Mouse (Mus musculus): ENCODE data around the gene Nat8f3. TPM values are rescaled to one million over a fixed set of nuclear protein-coding genes. Genes with fewer than 3 reads are reported as not detected.
A peak's percentile ranks its signal among the peaks of the same experiment; 100 is the strongest.
"Not testable (repeated sequence)": the region's sequence is repeated elsewhere in the genome, so short reads cannot be mapped to it uniquely, and the experiment has no call there.

Gene Nat8f3
- 0.67 TPM in 1 of 2 replicates, not detected in the other for polyA plus RNA-seq (2012; ENCODE audit: insufficient read depth, insufficient read length, missing spikeins)

- H3K4me3 ChIP-seq (ENCODE audit: insufficient read depth, low read depth, low read length); H3K27ac ChIP-seq (replicated peaks; ENCODE audit: low read depth, low read length); H3K4me1 ChIP-seq (ENCODE audit: control insufficient read depth, insufficient read depth, insufficient read length, low read length): not testable (repeated sequence)
Observed at GRCm38 (mm10) chr6:85765532-85765931, at the start of gene Nat8f3. Gene Nat8f3, minus strand, starts transcription at chr6:85765754.

DNA sequence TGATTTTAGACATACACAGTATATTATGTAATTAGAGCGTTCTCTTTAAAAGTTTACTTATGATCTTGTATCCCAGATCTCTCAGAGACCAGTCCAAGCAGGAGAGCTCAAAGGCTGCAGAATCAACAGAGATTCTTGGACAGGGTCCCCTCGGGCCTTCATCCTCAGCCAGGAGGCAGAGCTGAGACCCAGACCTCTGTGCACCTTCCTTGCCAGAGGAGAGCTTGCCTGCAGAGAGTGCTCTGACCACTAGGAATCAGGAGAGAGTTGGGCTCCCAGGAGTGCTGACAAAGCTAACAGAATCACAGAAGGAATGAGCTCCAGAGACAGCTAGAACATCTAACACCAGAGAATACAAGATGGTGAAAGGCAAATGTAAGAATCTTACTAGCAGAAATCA, 47.8 kb upstream of the Nat8f3 start:
- no peak overlapping the region for H3K4me3 ChIP-seq (ENCODE audit: insufficient read depth, low read depth, low read length)
- no peaks in the 10 kb centered on the region for H3K4me1 ChIP-seq (ENCODE audit: control insufficient read depth, insufficient read depth, insufficient read length, low read length)
- no peak overlapping the region for H3K27ac ChIP-seq (replicated peaks; ENCODE audit: low read depth, low read length)

GRCm38 (mm10) chr6:85810942-85811537, 45.5 kb upstream of the Nat8f3 start:
- not testable (repeated sequence) for H3K4me3 ChIP-seq (ENCODE audit: insufficient read depth, low read depth, low read length); H3K4me1 ChIP-seq (ENCODE audit: control insufficient read depth, insufficient read depth, insufficient read length, low read length); H3K27ac ChIP-seq (replicated peaks; ENCODE audit: low read depth, low read length)

GRCm38 (mm10) chr6:85810514-85810913, 45.0 kb upstream of the Nat8f3 start:
- H3K4me1 ChIP-seq (ENCODE audit: control insufficient read depth, insufficient read depth, insufficient read length, low read length); H3K4me3 ChIP-seq (ENCODE audit: insufficient read depth, low read depth, low read length); H3K27ac ChIP-seq (replicated peaks; ENCODE audit: low read depth, low read length): not testable (repeated sequence)

GRCm38 (mm10) chr6:85809784-85810183, 44.2 kb upstream of the Nat8f3 start:
- not testable (repeated sequence) for H3K4me3 ChIP-seq (ENCODE audit: insufficient read depth, low read depth, low read length); H3K27ac ChIP-seq (replicated peaks; ENCODE audit: low read depth, low read length); H3K4me1 ChIP-seq (ENCODE audit: control insufficient read depth, insufficient read depth, insufficient read length, low read length)

DNA sequence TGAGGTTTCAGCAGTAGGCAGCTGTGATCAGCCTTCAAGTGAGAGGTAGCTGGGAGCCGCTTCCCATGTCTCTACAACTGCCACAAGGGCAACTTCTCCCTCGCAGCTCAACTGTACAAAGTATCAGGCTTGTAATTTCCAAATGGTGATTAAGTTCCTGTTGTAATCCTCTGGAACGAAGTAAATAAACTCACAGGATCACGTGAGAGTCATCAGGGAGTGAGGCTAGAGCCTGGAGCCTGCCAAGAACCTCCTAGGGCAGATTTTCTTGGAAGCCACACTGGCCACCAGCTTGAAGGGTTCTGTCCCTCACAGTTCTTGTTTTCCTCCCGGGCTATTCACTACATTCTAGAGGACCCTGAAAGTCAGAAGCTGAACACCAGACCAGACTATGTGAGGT, 37.6 kb upstream of the Nat8f3 start:
- H3K4me3 ChIP-seq (ENCODE audit: insufficient read depth, low read depth, low read length); H3K4me1 ChIP-seq (ENCODE audit: control insufficient read depth, insufficient read depth, insufficient read length, low read length); H3K27ac ChIP-seq (replicated peaks; ENCODE audit: low read depth, low read length): not testable (repeated sequence)

GRCm38 (mm10) chr6:85763127-85764070, 2.2 kb downstream of the Nat8f3 start:
- H3K4me3 ChIP-seq (ENCODE audit: insufficient read depth, low read depth, low read length); H3K4me1 ChIP-seq (ENCODE audit: control insufficient read depth, insufficient read depth, insufficient read length, low read length); H3K27ac ChIP-seq (replicated peaks; ENCODE audit: low read depth, low read length): not testable (repeated sequence)

DNA sequence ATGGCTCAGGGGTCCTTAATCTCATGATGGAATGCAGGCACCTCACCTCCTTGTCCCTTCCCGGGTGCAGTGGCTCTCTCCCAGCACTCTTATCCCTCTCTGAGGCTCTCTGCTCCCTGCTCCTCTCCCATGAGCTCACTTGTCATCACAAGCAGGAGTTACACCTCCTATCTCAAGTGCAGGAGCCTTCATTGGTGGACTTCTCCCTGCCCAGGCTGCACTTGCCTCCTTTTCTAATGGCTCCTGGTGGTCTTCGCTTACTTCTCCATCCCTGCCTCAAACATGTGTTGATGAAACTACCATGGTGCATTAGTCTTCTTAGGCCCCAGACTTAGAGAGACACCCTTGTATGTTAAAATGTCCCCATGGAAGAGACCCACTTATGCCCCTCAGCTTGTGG, 2.9 kb downstream of the Nat8f3 start:
- not testable (repeated sequence) for H3K27ac ChIP-seq (replicated peaks; ENCODE audit: low read depth, low read length); H3K4me1 ChIP-seq (ENCODE audit: control insufficient read depth, insufficient read depth, insufficient read length, low read length)

GRCm38 (mm10) chr6:85755705-85756249, 9.8 kb downstream of the Nat8f3 start:
- not testable (repeated sequence) for H3K4me3 ChIP-seq (ENCODE audit: insufficient read depth, low read depth, low read length); H3K4me1 ChIP-seq (ENCODE audit: control insufficient read depth, insufficient read depth, insufficient read length, low read length); H3K27ac ChIP-seq (replicated peaks; ENCODE audit: low read depth, low read length)

More for the DNA sequence above, 2.9 kb downstream of the Nat8f3 start:
- not testable (repeated sequence) for H3K4me3 ChIP-seq (ENCODE audit: insufficient read depth, low read depth, low read length)

DNA sequence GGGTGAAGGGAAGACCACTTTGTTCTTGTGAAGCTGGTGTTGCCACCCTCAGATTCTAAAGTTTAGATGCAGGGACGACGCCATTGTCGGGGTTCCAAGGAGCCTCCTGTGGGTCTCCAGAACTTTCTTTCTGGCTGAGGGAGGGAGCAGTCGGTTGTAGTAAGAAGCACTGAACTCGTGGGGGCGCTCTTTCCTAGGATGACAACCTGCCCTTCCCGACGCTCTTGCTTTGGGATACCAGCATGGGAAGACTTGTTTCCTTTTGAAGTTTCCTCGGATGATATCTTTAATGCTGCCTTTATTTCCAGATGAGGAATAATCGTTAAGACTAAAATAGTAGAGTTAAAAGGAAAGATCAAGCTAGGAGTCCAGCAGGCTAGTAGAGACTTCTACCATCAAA, 52.4 kb downstream of the Nat8f3 start, which contains the start of gene Nat8f7:
Nat8f7 (minus strand) TSS at position 101 of the 400 bp plus-strand sequence.
- not testable (repeated sequence) for H3K4me3 ChIP-seq (ENCODE audit: insufficient read depth, low read depth, low read length); H3K27ac ChIP-seq (replicated peaks; ENCODE audit: low read depth, low read length); H3K4me1 ChIP-seq (ENCODE audit: control insufficient read depth, insufficient read depth, insufficient read length, low read length)

- H3K4me1 ChIP-seq (ENCODE audit: control insufficient read depth, insufficient read depth, insufficient read length, low read length); H3K4me3 ChIP-seq (ENCODE audit: insufficient read depth, low read depth, low read length); H3K27ac ChIP-seq (replicated peaks; ENCODE audit: low read depth, low read length): not testable (repeated sequence)
Observed at GRCm38 (mm10) chr6:85709607-85710006, 55.9 kb downstream of the Nat8f3 start.

- H3K4me3 ChIP-seq (ENCODE audit: insufficient read depth, low read depth, low read length); H3K27ac ChIP-seq (replicated peaks; ENCODE audit: low read depth, low read length); H3K4me1 ChIP-seq (ENCODE audit: control insufficient read depth, insufficient read depth, insufficient read length, low read length): not testable (repeated sequence)
Observed at GRCm38 (mm10) chr6:85709206-85709605, 56.3 kb downstream of the Nat8f3 start.

- H3K27ac ChIP-seq (replicated peaks; ENCODE audit: low read depth, low read length): 0 out of 2 replicates have a peak overlapping the region, but pooled peaks have one; percentile 24
- H3K4me3 ChIP-seq (ENCODE audit: insufficient read depth, low read depth, low read length); H3K4me1 ChIP-seq (ENCODE audit: control insufficient read depth, insufficient read depth, insufficient read length, low read length): not testable (repeated sequence)
Observed at GRCm38 (mm10) chr6:85701943-85702342, 63.6 kb downstream of the Nat8f3 start.
